Mouse (Mus musculus) neutrophil, adult 5-6 weeks (primary cell): ENCODE results near the gene Rsph14. TPM values are rescaled to one million over a fixed set of nuclear protein-coding genes. Genes with fewer than 3 reads are reported as not detected.

Experiments used
- ATAC-seq: fragments of 151-379, 151-347 bp; 2 replicates; pipeline ENCODE4 v1.8.0; 2017; ENCODE audit warnings: mild to moderate bottlenecking, moderate TSS enrichment; ENCODE audit not compliant: insufficient number of reproducible peaks, poor library complexity, low FRiP score, severe bottlenecking; ENCODE audit errors: extremely low read depth
- total RNA-seq: library from RNA; stranded (forward); fragments of 200-1000 nt; gene quantifications from 2 replicates; pipeline ENCODE4 v1.2.3, GENCODE M21; 2017

Gene Rsph14
- total RNA-seq, 1 experiment from 2014 or later, result not detected

DNA sequence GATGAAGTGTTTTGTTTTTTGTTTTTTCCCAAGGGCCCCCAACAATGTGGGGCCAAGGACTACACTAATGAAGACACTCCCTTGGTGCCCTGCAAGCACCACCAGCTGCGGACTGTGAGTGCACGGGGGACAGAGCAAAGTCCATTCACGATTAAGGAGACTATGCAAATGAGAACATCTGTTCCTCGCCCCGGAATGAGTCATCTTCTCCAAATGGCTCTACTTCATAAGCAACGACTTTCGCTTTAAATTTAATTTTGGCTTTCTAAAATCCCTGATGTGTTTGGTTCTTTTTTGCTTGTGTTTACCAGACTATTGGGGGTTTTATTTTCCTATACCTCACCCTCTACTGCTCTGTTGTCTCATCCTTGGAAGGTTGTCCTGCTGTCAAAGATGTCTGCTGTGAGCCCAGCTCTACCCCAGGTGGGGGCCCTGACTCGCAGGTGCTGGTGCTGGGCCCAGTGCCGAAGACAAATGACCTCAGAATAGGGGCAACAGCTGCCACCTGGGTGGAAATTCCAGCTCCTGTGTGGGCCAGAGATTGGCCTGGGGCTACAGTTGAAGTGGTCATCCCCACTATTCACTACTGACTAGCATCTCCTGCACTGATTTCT is 79.4 kb downstream of the Rsph14 start:
- no peak for ATAC-seq

DNA sequence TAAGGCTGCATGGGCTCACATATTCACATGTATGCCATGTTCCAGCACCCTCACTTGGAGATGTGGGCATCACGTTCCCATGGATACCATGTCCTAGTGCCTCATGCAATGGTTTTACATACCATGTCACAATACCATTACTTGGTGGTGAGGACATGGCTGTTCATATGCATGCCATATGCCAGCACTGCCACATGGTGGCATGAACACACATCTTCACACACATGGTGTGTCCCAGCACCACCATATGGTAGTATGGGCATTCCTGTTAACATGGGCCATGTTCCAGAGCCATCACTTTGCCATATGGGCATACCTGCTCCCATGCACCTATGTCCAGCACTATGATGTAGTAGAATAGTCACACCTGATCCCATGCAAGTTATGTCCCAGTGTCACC is 91.6 kb downstream of the Rsph14 start:
- ATAC-seq, result no peak

DNA sequence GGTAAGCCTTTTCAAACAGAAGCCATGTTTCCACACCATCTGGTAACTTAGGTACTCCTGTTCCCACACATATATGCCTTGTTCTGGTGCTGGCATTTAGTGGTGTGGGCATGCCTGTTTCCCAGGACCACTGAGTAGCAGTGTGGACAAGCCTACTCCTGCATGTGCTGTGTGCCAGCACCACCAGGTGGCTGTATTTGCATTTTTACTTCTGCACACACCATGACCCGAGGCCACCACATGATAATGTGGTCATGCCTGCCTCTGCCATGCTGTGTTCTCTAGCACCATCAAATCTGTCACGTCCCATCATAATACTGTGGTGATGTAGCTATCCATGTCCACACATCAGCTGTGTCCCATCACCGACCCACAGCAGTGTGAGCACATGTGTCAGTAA is 93.1 kb downstream of the Rsph14 start:
- ATAC-seq, result no peak

DNA sequence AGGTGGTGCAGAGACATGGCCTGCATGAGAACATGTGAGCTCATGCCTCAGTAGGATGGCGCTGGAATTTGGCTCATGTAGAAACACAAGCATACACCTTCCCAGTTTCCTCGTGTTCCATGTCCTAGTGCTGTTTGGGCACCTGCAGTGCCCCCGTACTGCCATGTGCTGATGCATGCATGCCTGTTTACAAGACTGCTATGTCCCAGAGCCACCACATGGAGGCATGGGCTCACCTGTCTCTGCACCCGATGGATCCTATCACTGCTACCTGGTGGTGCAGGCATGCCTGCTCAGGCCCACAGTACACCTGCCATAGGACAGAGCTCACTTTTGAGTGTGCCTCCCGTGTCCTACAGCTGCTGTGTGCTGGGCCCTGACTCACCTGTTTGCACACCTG is 94.0 kb downstream of the Rsph14 start:
- ATAC-seq, result no peak

DNA sequence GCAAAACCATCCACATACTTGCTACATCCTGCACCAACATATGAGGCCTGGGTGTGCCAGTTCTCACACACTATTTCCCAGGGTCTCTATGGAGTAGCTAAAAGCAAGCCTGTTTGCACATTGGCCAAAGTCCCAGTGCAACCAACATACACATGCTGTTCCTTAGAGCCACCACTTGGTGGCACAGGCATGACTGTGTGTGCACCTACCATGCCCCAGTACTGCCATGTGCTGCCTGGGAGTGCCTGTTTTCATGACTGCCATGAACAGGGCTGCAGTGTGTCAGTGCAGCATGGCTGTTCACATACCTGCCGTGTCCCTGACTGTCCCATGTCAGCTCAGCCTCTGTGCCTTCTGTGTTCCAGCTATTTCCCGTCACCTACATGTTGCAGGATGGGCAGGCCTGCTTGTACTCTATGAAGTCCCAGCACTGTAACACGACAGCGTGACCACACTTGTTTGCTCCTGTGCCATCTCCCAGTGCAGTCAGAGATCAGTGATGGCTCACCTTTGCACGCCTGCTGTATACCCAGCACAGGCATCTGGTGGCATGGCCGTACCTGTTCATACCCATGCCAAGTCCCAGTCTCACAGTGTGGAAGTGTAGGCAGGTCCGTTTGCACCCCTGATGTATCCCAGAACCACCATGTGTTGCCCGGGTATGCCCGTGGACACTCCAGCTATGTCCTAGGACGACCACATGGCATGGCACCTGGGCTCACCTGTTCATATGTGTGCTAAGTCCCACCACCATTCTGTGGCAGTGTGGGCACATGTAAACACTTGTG is 95.2 kb downstream of the Rsph14 start:
- no peak for ATAC-seq

DNA sequence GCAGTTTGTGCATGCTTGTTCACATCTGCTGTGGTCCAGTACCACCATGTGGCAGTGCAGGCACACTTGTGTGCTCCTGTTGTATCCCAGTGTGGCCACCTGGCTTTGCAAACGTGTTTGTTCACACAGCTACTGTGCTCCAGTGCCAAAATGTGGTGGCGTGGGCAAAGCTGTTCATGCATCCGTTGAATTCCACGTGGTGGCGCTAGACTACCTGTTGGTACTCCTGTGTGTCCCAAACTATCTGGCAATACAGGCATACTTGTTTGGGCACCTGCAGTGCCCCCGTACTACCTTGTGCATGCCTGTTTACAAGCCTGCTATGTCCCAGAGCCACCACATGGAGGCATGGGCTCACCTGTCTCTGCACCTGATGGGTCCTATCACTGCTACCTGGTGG is 97.4 kb downstream of the Rsph14 start:
- ATAC-seq, result no peak

DNA sequence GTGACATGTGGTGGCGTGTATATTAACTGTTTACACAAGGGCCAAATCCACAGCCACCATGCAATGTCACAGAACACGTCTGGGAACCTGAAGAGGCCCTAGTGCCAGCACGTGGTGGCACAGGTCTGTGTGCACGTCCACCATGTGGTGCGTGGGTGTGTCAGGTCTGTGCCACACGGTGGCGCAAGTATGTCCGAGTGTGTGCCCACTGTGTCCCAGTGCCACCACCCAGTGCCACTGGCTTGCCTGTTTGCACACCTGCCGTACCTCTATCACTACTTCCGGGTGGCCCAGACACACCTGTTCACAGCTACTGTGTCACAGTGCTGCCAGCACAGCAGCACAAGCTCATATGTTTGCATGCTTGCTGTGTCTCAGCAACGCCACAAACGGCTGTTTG is 97.9 kb downstream of the Rsph14 start:
- no peak for ATAC-seq

DNA sequence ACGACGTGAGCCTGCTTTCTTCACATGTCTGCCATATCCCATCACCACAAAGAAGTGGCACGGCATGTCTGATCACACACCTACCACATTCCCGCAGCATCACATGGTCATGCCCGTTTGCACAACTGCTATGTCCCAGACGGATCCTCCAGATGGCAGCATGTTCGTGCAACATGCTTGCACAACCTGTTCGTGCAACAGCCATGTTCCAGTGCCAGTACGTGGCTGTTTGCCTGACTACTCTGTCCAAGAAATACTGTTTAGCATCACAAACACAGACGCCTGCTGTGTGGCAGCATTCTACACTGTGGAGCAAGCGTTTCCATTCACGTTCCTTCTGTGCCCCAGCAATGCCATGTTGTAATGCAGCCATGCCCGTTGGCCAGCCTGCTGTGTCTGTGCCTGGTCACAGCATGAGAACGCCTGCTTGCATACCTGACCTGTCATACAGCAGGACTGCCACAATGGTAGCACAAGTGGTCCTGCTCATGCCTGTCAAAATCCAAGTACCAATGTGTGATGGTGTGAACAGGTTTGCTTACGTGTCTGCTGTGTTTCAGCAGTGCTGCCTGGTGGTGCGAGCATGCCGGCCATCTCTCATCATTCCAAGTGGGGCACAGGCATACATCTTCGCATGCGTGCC is 98.7 kb downstream of the Rsph14 start:
- ATAC-seq, result no peak

DNA sequence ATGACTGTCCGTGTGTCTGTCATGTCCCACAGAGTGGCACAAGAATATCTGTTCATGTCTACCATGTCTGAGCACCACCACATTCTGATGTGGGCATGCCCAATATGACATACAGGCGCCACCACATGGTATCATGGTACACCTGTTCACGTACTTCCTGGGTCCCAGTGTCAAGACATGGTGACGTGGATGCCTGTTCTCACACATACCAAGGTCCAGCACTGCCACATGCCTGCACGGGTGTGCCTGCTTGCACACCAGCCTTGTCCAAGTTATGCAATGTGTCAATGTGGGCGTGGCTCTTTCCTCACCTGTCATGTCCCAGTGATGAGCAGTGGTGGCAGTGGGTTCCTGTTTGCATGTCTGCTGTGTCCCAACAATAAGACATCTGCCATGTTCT is 99.9 kb downstream of the Rsph14 start:
- no peak for ATAC-seq

DNA sequence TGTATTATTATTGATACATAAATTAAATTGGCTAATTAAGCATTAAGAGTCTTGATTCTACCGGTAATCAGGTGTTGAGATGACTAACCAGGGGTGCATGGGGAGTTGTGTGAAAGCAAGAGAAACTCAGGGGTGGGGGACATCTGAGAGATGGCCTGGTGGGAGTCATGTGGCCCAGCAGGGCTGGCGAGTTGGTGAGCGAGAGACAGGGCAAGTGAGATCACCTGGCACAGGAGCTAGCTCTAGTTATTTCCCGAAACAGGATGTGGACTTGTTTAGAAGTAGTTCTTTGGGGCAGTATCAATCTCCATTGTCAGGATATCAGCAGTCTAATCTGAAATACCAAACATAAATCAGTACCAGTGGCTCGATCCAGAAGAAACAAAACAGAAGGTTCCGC is 100.8 kb downstream of the Rsph14 start:
- ATAC-seq, result no peak

DNA sequence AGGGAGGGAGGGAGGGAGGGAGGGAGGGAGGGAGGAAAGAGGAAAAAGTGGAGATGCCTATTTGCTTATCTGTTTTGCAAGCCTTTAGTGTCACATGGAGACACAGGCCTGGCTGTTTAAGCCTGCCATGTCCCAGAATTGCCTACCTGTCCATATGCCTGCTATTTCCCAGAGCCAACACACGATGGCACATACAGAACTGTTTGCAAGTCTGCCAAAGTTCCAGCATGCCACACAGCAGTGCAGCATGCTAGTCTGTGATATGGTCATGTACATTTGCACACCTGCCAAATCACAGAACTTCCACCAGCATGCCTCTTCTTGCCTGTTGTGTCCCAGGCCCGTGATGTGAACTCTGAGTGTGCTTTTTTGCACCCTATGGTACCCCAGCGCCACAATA is 101.8 kb downstream of the Rsph14 start:
- no peak for ATAC-seq

DNA sequence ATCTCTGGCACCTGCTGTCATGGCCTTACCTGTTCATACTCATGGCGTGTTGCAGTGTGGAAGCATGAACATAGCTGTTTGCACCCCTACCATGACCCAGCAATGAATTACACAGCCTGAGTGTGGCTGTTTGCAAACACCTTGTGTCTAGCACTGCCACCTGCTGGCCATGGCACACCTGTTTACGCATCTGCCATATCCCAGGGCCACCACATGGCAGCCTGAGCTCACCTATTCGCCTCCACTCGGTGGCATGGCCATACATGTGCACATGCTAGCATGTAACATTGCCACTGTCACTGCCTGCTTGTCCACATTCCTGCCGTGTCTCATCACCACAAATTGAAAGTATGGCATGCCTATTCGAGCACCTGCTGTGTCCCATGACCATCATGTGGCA is 102.8 kb downstream of the Rsph14 start:
- no peak for ATAC-seq

DNA sequence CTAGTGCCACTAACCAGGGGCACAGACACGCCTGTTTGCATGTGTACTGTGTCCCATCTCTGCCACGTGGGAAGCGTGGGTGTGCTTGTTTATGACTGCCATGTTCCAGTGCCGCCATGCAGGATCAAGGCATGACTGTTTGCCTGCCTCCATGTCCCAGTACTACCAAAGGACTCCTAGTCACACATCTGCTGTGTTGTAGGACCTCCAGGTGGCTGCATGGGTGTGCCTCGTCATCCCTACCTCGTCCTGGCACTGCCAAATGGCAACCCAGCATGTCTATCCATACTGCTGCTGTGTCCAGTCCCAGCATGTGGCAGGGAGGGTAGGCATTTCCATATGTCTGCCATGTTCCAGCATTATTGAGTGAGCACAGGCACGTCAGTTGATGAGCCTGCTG is 104.1 kb downstream of the Rsph14 start:
- no peak for ATAC-seq

DNA sequence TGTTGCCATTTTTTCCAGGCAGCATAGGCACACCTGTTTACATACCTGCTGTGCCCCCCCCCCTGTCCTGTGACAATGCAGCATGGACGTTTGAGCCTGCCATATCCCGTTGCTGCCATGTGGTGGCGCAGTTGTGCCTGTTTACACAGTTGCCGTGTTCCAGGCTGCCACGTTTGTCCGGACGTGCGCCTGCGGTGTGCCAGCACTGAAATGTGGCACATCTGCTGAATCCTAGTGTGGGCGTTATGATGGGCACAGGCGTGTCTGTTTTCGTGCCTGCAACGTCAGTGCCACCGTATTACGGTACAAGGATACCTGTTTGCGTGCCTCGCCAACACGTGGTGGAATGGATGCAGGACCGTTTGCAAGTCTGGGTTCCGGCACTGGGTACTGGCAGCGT is 107.1 kb downstream of the Rsph14 start:
- no peak for ATAC-seq

DNA sequence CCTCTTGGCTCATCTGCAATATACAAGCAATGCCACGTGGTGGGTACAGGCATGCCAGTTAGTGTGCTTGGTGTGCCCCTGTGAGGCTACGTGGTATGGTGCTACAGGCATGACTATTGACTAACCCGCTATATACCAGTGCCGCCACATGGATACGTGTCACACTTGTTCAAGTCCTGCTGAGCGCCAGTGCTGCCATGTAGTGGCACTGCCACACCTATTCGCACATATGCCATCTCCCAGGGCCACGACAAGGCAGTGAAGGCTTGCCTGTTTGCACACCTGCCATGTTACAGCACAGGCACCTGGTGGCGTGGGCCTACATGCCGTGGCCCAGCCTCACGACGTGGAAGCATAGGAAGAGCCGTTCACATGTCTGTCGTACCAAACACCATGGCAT is 108.1 kb downstream of the Rsph14 start:
- no peak for ATAC-seq

DNA sequence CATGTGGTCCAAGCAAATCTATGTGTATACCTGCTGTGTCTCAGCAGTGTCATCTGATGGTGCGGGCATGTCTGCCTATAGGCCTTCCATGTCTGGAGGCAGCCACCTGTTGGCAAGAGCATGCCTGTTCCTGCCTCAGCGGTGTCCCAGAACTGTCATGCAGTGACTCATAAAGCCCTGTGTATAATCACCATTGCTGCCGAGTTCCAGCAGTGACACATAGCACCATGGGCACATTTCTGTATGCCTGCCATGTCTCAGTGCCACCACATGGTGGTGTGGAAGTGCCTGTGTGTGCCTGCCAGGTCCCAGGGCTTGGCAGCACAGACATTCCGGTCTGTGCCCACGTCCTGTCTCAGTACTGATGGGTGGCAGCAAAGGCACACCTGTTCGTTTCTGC is 109.6 kb downstream of the Rsph14 start:
- peak; percentile 24; the same call in 1 of the 2 replicates for ATAC-seq

DNA sequence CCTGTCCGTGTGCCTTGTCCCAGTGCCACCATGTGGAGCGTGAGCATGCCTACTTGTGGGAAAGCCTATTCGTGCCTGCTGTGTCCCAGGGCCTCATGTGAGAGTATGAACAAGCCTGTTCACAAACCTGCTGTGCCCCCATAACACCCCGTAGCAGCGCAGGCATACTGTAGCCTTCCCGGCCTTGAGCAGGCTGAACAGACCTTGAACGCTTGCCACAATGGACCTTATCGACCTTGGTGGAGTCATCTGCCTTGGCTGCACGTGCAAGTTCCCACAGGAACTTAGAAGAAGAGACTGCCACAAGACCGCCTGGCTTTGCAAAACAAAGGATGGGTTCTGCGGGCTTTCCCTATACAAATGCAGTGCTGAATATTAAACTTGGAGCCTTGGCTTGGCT is 110.8 kb downstream of the Rsph14 start:
- ATAC-seq, result no peak

DNA sequence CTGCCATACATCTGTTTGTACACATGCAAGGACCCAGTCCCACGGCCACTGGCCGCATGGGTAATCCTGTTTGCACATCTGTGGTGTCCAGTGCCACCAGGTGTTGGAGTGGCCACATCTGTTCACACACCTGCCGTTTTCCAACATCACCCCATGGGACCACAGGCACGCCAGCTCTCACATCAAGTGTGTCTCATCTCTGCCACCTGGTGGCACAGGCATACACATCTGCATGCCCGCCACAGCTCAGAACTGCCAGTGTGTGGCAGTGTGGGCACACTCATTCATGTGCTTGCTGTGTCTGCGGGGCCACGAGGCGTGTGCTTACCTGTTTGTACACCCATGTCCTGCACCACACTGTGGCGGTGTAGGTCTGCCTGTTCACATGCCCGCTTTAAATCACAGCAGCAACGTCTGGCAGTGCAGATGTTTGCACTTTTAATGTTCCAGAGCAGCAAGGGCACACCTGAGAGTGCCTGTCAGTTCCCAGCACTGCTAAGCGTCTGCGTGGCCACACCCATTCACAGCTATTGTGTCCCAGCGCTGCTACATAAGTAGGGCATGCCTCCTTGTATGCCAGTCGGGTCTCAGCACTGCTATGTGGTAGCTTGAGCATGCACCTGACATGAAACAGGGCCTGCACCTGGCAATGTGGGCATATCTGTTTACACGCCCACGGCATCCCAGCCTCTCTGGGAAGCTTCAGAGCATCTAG is 111.4 kb downstream of the Rsph14 start:
- ATAC-seq, result peak; percentile 39; the same call in 1 of the 2 replicates

DNA sequence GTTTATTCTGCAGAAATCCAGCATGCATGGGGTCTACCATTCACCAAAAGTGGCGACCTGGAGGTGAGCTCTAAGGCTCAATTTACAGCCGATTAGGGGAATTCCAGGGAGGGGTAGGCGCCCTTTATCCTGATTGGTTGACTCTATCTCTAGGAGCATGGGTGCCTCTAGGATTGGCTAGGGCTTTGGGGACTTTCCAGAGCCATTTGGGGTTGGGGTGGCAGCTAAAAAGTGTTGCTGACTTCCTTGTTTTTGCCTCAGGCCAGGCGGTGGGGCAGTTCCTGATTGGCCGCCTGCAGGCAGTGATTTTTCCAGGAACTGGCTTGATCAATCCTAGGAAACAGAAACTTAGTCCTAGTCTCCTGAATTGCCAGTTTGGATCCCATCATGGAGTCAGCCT is 113.1 kb downstream of the Rsph14 start:
- ATAC-seq, result no peak

DNA sequence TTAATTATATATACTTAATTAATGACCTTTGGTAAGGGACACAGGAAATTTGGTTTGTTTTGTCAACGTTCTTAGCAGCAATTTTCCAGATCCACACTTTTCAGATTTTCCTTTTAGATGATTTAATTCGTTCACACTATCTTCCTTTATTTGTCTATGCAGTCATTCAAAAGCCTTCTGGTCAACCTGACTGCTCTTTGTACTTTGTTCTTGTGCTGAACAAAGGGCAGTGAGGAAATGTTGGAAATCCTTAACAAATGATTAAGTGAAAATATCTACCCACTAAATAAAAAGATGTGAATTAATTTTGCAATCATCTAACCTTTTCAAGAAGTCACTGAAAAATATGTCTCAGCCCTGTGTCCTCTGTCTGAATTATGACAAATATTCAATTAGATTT is 124.0 kb downstream of the Rsph14 start:
- ATAC-seq, result no peak
